Mouse (Mus musculus): ENCODE data around the gene A630010A05Rik. TPM values are rescaled to one million over a fixed set of nuclear protein-coding genes. Genes with fewer than 3 reads are reported as not detected.
"Not testable (repeated sequence)": the region's sequence is repeated elsewhere in the genome, so short reads cannot be mapped to it uniquely, and the experiment has no call there.

The A630010A05Rik gene
- total RNA-seq (2014; rRNA removed; ENCODE audit: low replicate concordance) (not detected in 2 replicates), polyA plus RNA-seq (2015; fragmentation: Nextera tagmentation; extraction: Ambion mirVana) (not detected in 2 replicates)

DNA sequence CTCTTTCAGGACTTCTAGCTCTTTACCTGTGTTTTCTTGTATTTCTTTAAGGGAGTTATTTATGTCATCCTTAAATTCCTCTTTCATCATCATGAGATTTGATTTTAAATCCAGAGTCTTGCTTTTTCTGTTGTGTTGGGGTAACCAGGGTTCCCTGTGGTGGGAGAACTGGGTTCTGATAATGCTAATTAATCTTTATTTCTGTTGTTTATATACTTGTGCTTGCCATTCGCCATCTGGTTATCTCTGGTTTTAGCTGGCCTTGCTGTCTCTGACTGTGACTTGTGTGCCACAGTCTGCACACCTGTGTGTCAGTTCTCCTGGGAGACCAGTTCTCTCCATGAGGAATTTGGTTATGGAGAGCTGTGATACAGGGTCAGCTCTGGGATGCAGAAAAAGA, at the start of gene A630010A05Rik:
A630010A05Rik (plus strand) TSS at position 301 of the 400 bp plus-strand sequence.
- Histone ChIP-seq H3K4me1 (ENCODE audit: control insufficient read depth, insufficient read depth) (no peaks in the 10 kb centered on the region), H3K36me3 (replicated peaks; ENCODE audit: control insufficient read depth, insufficient read depth, low read length) (no peaks in the 10 kb centered on the region), H3K9ac (replicated peaks; ENCODE audit: low read depth, low read length) (no peak within 1 kb of the TSS), H3K27me3 (ENCODE audit: control insufficient read depth, insufficient read depth, low read length) (no peaks in the 10 kb centered on the region), H3K4me2 (ENCODE audit: low read depth, low read length) (no peak within 1 kb of the TSS), H3K9me3 (replicated peaks; ENCODE audit: control insufficient read depth, low read length) (no peaks in the 10 kb centered on the region), H3K27ac (ENCODE audit: low read depth) (no peak within 1 kb of the TSS), H3K4me3 (ENCODE audit: low read depth, low read length) (no peak within 1 kb of the TSS)
- TF ChIP-seq CTCF (IDR thresholded peaks at IDR 0.05; ENCODE audit: low read depth) (no peak), EP300 (IDR thresholded peaks at IDR 0.05; ENCODE audit: low read depth) (no peak)
- WGBS, result 69% methylated on average over 1 of the region's 1 CpGs
- ATAC-seq (ENCODE audit: insufficient read depth, low read depth), result no peak
- no peak for DNase-seq (ENCODE audit: low spot score)

DNA sequence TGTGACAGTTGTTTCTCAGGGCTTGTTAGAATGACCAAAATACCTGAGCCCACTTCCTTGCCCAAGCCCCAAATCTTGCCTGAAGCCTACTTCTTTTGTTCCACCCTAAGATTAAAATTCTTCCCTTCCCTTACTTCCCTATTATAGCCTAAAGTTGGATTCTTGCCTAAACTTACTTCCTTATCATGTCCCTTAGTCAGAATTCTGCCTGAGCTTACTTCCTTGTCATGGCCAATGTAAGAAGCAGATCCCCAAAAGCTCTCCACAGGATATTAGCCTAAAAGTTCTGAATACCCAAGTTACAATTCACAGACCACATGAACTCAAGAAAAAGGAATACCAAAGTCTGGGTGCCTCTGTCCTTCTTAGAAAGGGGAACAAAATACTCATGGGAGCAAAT, 26.4 kb upstream of the A630010A05Rik start:
- H3K36me3 ChIP-seq (replicated peaks; ENCODE audit: control insufficient read depth, insufficient read depth, low read length), result no peaks in the 10 kb centered on the region
- H3K4me2 ChIP-seq (ENCODE audit: low read depth, low read length), result no peak overlapping the region
- no peak overlapping the region for H3K9ac ChIP-seq (replicated peaks; ENCODE audit: low read depth, low read length)
- H3K4me1 ChIP-seq (ENCODE audit: control insufficient read depth, insufficient read depth), result no peaks in the 10 kb centered on the region
- H3K27ac ChIP-seq (ENCODE audit: low read depth), result no peak overlapping the region
- no peak for ATAC-seq (ENCODE audit: insufficient read depth, low read depth)
- TF ChIP-seq CTCF (IDR thresholded peaks at IDR 0.05; ENCODE audit: low read depth), result no peak
- no peak for TF ChIP-seq EP300 (IDR thresholded peaks at IDR 0.05; ENCODE audit: low read depth)
- no peak overlapping the region for H3K4me3 ChIP-seq (ENCODE audit: low read depth, low read length)
- H3K27me3 ChIP-seq (ENCODE audit: control insufficient read depth, insufficient read depth, low read length), result no peaks in the 10 kb centered on the region
- no peaks in the 10 kb centered on the region for H3K9me3 ChIP-seq (replicated peaks; ENCODE audit: control insufficient read depth, low read length)
- no peak for DNase-seq (ENCODE audit: low spot score)

DNA sequence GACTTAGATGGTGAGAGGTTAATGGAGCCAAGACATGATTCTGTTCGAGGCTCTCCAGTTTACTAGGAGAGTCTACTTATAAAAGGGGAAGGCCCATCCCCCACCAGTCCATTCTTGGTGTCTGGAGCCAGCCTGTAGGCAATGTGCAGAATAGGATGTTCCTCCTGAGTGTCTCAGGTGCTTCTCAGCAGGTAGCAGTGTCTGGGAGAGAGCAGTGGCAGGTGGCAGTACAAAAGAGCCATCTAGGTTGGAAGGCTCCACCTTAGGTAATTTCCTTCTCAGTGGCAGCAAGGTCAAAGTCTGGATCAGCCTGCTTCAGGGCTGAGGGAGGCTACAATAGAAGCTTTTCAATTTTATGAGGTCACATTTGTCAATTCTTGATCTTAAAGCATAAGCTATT, 4.9 kb upstream of the A630010A05Rik start:
- not testable (repeated sequence) for H3K27me3 ChIP-seq (ENCODE audit: control insufficient read depth, insufficient read depth, low read length); H3K9ac ChIP-seq (replicated peaks; ENCODE audit: low read depth, low read length)

More for the DNA sequence above, 4.9 kb upstream of the A630010A05Rik start:
- not testable (repeated sequence) for ATAC-seq (ENCODE audit: insufficient read depth, low read depth); H3K27ac ChIP-seq (ENCODE audit: low read depth); H3K4me1 ChIP-seq (ENCODE audit: control insufficient read depth, insufficient read depth); H3K4me2 ChIP-seq (ENCODE audit: low read depth, low read length); H3K9me3 ChIP-seq (replicated peaks; ENCODE audit: control insufficient read depth, low read length); DNase-seq (ENCODE audit: low spot score); H3K36me3 ChIP-seq (replicated peaks; ENCODE audit: control insufficient read depth, insufficient read depth, low read length); H3K4me3 ChIP-seq (ENCODE audit: low read depth, low read length)
- WGBS, result 58% methylated on average over 1 of the region's 1 CpGs

Other genes with a start within 250 kb of the A630010A05Rik start
- 93.2 and 110 TPM in 2 replicates for gene Fopnl, start 244.9 kb upstream of the A630010A05Rik start, total RNA-seq (2014; rRNA removed; ENCODE audit: low replicate concordance)
- gene Fopnl, start 244.9 kb upstream of the A630010A05Rik start, polyA plus RNA-seq (2015; fragmentation: Nextera tagmentation; extraction: Ambion mirVana), result 130 TPM in 2 replicates
- 6.7 and 6.8 TPM in 2 replicates for gene Abcc1, start 200.8 kb upstream of the A630010A05Rik start, total RNA-seq (2014; rRNA removed; ENCODE audit: low replicate concordance)
- gene Abcc1, start 200.8 kb upstream of the A630010A05Rik start, polyA plus RNA-seq (2015; fragmentation: Nextera tagmentation; extraction: Ambion mirVana), result 2.0 and 2.9 TPM in 2 replicates

Measured in heart, postnatal 0 days (tissue).